Mouse (Mus musculus) E14TG2a.4 (cell line): ENCODE data around the gene Susd4.

Experiments
- CTCF ChIP-seq: conservative IDR thresholded peaks from 2 replicates; pipeline ENCODE4 v1.5.1; 2014; ENCODE audit warnings: low read length
- NANOG ChIP-seq: IDR thresholded peaks from 2 replicates; pipeline ENCODE4 v1.6.1; 2014; ENCODE audit warnings: borderline replicate concordance, low read length, mixed read lengths
- POU5F1 ChIP-seq: IDR thresholded peaks from 2 replicates; pipeline ENCODE4 v1.6.1; 2014; ENCODE audit warnings: low read length, borderline replicate concordance

DNA sequence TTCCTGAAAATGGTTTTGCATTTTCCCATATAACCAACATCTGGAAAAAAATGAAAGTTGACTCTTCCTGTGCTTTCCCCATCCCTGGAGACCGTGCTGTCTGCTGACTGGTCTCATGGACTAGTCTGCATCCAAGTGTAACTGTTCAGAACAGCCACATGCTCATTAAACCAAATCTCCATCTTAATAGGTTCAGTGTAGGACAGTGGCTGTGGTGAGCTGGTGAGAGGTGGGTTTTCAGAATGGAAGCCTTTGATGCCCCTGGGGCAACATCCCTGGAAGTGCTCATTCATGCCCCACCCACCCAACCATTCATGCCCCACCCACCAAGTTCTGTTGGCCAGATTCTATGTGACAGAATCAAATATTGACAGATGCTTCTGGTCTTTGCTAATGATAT, 86.4 kb downstream of the Susd4 start:
- TF ChIP-seq CTCF (no peak), POU5F1 (no peak), NANOG (no peak)
